Mouse (Mus musculus) G1E (cell line): ENCODE data around the gene Mdfi. TPM values are rescaled to one million over a fixed set of nuclear protein-coding genes. Genes with fewer than 3 reads are reported as not detected.

Source experiments
- ATAC-seq: 2 replicates; pipeline ENCODE4 v1.8.0; 2016; ENCODE audit warnings: mild to moderate bottlenecking; ENCODE audit not compliant: insufficient number of reproducible peaks, poor library complexity, low FRiP score, severe bottlenecking; ENCODE audit errors: extremely low read depth
- DNase-seq: peaks from one replicate; pipeline ENCODE4 v3.0.0; 2012; ENCODE audit warnings: low spot score
- H3K27me3 ChIP-seq: 2 replicates; pipeline ENCODE4 v1.6.1; 2012; ENCODE audit warnings: mild to moderate bottlenecking, low read length, inconsistent platforms; ENCODE audit not compliant: insufficient read depth
- H3K36me3 ChIP-seq: replicated peaks from 2 replicates; pipeline ENCODE3; 2012; ENCODE audit warnings: mild to moderate bottlenecking, inconsistent platforms
- H3K4me1 ChIP-seq: 2 replicates; pipeline ENCODE4 v1.6.1; 2012; ENCODE audit warnings: low read depth, low read length, inconsistent platforms, mixed read lengths; ENCODE audit not compliant: insufficient read depth
- H3K4me3 ChIP-seq: 2 replicates; pipeline ENCODE4 v1.5.1; 2012; ENCODE audit warnings: low read depth, mild to moderate bottlenecking, inconsistent platforms, low read length, moderate library complexity, mixed read lengths
- H3K9me3 ChIP-seq: replicated peaks from 2 replicates; pipeline ENCODE4 v1.6.1; 2012; ENCODE audit warnings: inconsistent platforms
- CTCF ChIP-seq: IDR thresholded peaks from 2 replicates; pipeline ENCODE4 v1.5.1; 2012; ENCODE audit warnings: low read depth, low read length, inconsistent platforms, mixed read lengths
- GATA1 ChIP-seq: IDR thresholded peaks from 2 replicates; pipeline ENCODE4 v1.6.1; 2012; ENCODE audit warnings: borderline replicate concordance, low read length, inconsistent platforms, mixed read lengths
- GATA2 ChIP-seq: IDR thresholded peaks from 2 replicates; pipeline ENCODE4 v1.6.1; 2012; ENCODE audit warnings: low read depth, low read length, inconsistent platforms, borderline replicate concordance
- POLR2AphosphoS5 ChIP-seq: IDR thresholded peaks from 2 replicates; pipeline ENCODE4 v1.6.1; 2012; ENCODE audit warnings: low read depth, low read length, inconsistent platforms; ENCODE audit not compliant: insufficient replicate concordance
- TAL1 ChIP-seq: conservative IDR thresholded peaks from 2 replicates; pipeline ENCODE4 v1.6.1; 2012; ENCODE audit warnings: low read depth, low read length, inconsistent platforms, mixed read lengths
- polyA plus RNA-seq: library from polyadenylated mRNA; stranded (reverse); fragments of >175 nt; gene quantifications from 2 replicates; pipeline ENCODE4 v1.2.3, GENCODE M21; 2012
- total RNA-seq, 2 experiments: library from RNA; stranded (forward) in 1 of 2; stranded (reverse) in 1 of 2; fragments of 200-1000 nt in 1 of 2; fragments of >200 nt in 1 of 2; fragmentation: Nextera tagmentation in 1 of 2; gene quantifications; 2 replicates each; pipeline ENCODE4 v1.2.3; 2014 to 2017

The Mdfi gene
- not detected in 2 replicates for total RNA-seq (2014; fragmentation: Nextera tagmentation)
- 0.05 TPM in 1 of 2 replicates, not detected in the other for total RNA-seq (2017)
- not detected in 2 replicates for polyA plus RNA-seq

DNA sequence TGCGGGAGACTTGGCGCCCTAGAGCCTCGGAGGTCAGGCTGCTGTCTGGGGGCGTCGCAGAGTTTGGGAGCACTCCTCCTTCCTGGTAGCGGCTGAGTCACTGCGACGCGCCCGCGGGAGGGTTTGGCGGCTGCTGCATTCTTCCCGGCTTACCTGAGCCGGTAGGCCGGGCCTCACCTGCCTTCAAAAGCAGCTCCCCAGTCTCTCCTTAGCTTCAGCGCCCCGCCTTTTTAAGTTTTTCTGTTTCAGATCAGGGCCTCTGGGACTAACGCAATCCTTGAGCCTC, at the start of gene Mdfi:
Gene Mdfi, minus strand, starts transcription at position 210 of the 286 bp plus-strand sequence.
- H3K4me3 ChIP-seq: no peak within 1 kb of the TSS
- peaks cover 5% of the 10 kb centered on the region; the same call in 1 of the 2 replicates for H3K27me3 ChIP-seq
- no peaks in the 10 kb centered on the region for H3K36me3 ChIP-seq
- peaks cover 4% of the 10 kb centered on the region; the same call in 1 of the 2 replicates for H3K4me1 ChIP-seq
- no peak for DNase-seq
- H3K9me3 ChIP-seq: peaks cover 16% of the 10 kb centered on the region
- TF ChIP-seq POLR2AphosphoS5: no peak
- ATAC-seq: no peak

DNA sequence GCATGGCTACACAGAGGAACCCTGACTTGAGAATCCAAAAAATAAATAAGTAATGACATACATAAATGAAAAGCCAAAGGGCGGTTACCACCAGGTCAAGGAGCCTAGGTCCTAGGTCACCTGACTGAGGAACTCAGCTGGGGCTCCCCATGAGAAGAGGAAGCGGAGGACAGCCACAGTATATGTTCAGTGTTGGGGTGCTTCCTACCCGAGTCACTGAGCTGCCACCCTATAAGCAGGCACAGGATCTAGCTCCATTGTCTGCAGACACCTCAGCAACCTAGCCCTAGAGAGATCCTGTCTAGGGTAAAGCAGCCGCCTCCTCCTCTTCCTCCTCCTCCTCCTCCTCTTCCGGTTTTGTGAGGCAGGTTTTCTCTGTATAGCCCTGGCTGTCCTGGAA, 48.6 kb upstream of the Mdfi start:
- DNase-seq (no peak), ATAC-seq (0 out of 2 replicates have a peak, but pooled peaks have one; percentile 54)
- Histone ChIP-seq H3K27me3 (no peaks in the 10 kb centered on the region), H3K9me3 (peaks cover 32% of the 10 kb centered on the region), H3K4me1 (no peaks in the 10 kb centered on the region; the same call in 1 of the 2 replicates), H3K36me3 (peaks cover 55% of the 10 kb centered on the region), H3K4me3 (no peak overlapping the region)
- TF ChIP-seq POLR2AphosphoS5: no peak
- TF ChIP-seq GATA1: no peak
- TF ChIP-seq GATA2: no peak
- TF ChIP-seq CTCF: no peak
- no peak for TF ChIP-seq TAL1

DNA sequence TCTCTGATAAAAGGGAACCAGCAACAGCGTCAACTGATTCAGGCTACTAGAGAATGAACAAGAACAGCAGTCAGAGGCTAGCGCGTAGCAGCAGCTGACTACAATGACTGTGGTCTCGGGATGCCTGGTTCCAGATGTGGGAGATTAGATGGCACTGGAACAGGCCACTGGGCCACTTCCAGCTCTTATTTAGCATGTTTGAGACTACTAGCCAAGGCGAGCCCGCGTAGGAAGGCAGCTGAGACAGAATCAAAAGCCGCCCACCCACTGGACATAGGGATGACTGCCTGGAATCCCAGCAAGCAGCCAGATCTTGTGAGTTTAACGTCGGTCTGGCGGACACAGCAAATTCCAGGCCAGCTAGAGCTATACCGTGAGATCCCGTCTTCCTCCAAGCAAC, 46.8 kb upstream of the Mdfi start:
- peaks cover 68% of the 10 kb centered on the region for H3K36me3 ChIP-seq

DNA sequence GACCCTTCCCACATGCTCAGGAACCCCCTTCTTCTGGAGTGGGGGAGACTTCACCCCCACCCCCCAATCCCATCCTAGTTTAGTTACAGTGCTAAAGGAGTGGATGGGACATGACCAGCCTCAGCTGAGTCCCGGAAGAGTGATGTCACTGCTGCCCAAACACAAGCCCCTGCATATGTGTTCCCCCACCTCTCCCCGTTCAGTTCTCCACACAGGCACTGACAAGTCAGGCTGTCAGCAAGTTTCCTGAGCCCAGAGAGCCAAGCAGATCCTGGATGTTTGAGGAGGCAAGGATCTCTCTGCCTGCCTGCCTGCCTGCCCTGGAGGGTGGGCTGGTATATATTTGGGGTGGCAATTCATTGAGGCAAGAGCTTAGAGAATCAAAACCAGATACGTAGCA, 44.7 kb upstream of the Mdfi start:
- no peak for ATAC-seq
- Histone ChIP-seq H3K36me3 (peaks cover 75% of the 10 kb centered on the region), H3K4me1 (no peaks in the 10 kb centered on the region), H3K9me3 (peaks cover 51% of the 10 kb centered on the region), H3K4me3 (no peak overlapping the region), H3K27me3 (no peaks in the 10 kb centered on the region)
- no peak for DNase-seq
- TF ChIP-seq CTCF (no peak), POLR2AphosphoS5 (no peak), TAL1 (no peak), GATA2 (no peak), GATA1 (no peak)

More for the DNA sequence above, 46.8 kb upstream of the Mdfi start:
- Histone ChIP-seq H3K4me3 (no peak overlapping the region), H3K4me1 (no peaks in the 10 kb centered on the region), H3K27me3 (no peaks in the 10 kb centered on the region), H3K9me3 (peaks cover 45% of the 10 kb centered on the region)
- no peak for TF ChIP-seq GATA2
- no peak for TF ChIP-seq POLR2AphosphoS5
- TF ChIP-seq CTCF: no peak
- no peak for TF ChIP-seq TAL1
- no peak for TF ChIP-seq GATA1
- no peak for DNase-seq
- ATAC-seq: no peak

DNA sequence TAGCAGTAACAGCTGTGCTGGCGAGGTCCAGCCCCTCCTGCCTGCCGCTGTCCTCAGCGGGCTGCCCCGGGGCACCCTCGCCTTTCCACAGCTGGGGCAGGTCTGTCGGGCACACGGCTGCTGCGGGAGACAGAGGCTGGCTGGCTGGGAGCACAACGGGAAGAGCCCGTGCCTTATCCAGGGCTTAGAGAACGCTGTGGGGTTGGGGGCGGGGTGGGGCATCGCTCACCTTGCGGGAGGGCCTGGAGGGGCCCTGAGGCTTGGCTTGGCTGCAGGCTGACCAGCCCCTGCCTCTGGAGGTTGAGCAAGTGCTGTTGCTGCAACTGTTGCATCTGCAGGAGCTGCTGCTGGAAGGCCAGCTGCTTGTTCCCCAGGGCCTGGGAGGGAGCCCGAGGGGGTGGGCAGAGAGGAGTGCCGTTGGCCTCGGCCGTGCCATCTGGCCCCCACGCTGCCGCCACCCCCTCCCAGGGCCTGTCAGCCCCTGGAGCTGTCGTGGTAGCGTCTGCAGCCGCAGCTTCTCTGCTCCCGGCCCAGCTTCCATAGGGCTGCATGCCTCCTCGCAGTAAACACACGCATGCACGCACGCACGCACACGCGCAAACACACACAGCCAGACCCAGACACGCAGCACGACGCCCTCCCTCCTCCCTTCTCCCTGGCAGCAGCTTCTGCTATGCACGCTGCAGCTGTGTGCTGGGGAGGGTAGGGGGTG, 44.0 kb upstream of the Mdfi start:
- H3K4me3 ChIP-seq: no peak overlapping the region; the same call in 1 of the 2 replicates
- DNase-seq: no peak
- no peak for TF ChIP-seq GATA1
- TF ChIP-seq TAL1: no peak
- no peak for TF ChIP-seq GATA2
- TF ChIP-seq POLR2AphosphoS5: no peak
- no peak for TF ChIP-seq CTCF
- peaks cover 50% of the 10 kb centered on the region for H3K9me3 ChIP-seq
- H3K27me3 ChIP-seq: no peaks in the 10 kb centered on the region
- peaks cover 77% of the 10 kb centered on the region for H3K36me3 ChIP-seq
- H3K4me1 ChIP-seq: no peaks in the 10 kb centered on the region
- ATAC-seq: no peak

DNA sequence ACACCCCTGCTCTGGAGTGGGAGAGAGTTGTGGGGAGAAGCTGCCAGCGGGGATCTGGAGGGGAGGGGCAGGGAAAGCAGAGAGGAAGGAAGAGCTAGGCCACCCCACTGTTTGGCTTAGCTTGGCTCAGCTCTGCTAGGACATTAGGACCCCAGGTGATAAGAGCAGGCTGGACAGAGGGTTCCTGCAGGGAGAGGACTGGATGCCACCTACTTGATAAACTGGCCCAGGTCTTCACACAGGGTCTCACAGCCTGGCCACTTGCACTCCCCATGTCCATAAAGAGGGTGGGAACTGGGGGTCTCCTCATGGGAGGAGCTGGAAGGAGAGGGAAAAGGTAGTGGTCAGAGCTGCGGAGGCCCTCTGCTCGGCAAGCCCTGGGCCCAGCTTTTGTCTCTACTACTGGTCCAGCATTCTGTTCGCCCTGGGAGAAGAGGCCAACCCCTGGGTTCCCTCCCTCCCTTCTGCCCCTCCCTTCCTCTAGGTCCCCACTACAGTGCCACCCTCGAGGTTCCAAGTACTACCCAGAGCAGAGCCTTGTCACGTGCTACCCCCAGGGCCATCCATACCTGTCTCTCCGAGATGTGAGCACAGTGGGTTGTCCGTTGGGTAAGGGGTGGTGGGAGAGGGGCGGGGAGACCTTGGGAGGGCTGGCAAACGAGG, 43.4 kb upstream of the Mdfi start:
- Histone ChIP-seq H3K4me1 (no peaks in the 10 kb centered on the region), H3K9me3 (peaks cover 53% of the 10 kb centered on the region), H3K4me3 (no peak overlapping the region), H3K27me3 (no peaks in the 10 kb centered on the region), H3K36me3 (peaks cover 82% of the 10 kb centered on the region)
- ATAC-seq (no peak), DNase-seq (no peak)
- no peak for TF ChIP-seq TAL1
